Mouse (Mus musculus): ENCODE measurements around the gene Ccnyl1.

- TF ChIP-seq POLR2A (IDR thresholded peaks at IDR 0.05; ENCODE audit: insufficient read depth, low read length) (no peak), EP300 (IDR thresholded peaks at IDR 0.05; ENCODE audit: insufficient read depth, low read depth, low read length) (0 out of 2 replicates have a peak, but pooled peaks have one; percentile 17)
Observed at GRCm38 (mm10) chr1:64735781-64736680, 45.8 kb downstream of the Ccnyl1 start.

Measured in ES-Bruce4 (cell line).